Mouse (Mus musculus) cerebellum, adult 8-10 months (tissue): ENCODE measurements around the gene Muc1.
"Not testable (repeated sequence)": the region's sequence is repeated elsewhere in the genome, so short reads cannot be mapped to it uniquely, and the experiment has no call there.

Source experiments
- DNase-seq: peaks from one replicate; pipeline ENCODE4 v3.0.0; 2022

The Muc1 gene

GRCm38 (mm10) chr3:89210731-89211130 is 18.1 kb upstream of the Muc1 start:
- no peak for DNase-seq

- peak; percentile 86 for DNase-seq
Observed at GRCm38 (mm10) chr3:89213803-89214530, 14.9 kb upstream of the Muc1 start.

- no peak for DNase-seq
Observed at GRCm38 (mm10) chr3:89214681-89215411, 14.0 kb upstream of the Muc1 start, which contains the start of gene Thbs3. TSS of gene Thbs3 (plus strand) at chr3:89215180.

DNA sequence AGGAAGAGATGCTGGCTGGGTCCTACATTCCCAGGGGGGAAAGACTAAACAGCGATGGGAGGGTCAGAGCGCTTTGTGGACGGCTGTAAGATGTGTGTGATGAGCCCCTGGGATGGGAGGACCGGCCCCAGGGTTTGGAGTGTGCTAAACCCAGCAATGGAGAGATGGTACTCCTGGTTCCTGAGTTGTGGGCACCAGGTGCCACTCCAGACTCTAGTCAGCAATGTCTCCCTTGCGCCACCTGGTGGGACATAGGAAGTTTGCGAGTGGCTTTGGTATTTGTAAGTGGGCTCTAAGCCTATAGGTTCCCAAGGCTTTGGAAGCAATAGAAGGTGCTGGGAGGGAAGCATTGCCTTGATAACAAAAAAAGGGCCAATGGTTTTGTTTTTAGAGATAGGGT is 13.0 kb upstream of the Muc1 start:
- DNase-seq: peak; percentile 84

GRCm38 (mm10) chr3:89216407-89216806 is 12.4 kb upstream of the Muc1 start:
- DNase-seq: not testable (repeated sequence)

DNA sequence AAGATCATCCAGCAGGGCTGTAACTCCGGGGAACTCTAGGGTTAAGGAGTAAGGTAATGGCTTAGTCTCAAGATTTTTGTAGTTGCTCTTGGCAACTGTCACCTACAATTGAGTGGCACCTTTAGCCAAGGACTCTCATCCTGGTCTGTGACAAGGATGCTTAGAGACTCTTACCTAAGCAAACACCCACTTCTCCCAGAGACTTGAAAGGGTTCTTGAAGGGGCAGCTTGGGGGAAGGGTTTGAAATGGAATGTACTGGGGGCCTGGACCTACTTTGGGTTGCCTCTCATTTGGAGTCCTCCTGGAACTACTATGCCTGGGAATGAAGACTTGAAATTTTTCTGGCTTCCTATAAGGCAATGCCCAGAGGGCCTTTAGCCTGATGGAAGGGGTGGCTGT is 10.6 kb upstream of the Muc1 start:
- DNase-seq: no peak

DNA sequence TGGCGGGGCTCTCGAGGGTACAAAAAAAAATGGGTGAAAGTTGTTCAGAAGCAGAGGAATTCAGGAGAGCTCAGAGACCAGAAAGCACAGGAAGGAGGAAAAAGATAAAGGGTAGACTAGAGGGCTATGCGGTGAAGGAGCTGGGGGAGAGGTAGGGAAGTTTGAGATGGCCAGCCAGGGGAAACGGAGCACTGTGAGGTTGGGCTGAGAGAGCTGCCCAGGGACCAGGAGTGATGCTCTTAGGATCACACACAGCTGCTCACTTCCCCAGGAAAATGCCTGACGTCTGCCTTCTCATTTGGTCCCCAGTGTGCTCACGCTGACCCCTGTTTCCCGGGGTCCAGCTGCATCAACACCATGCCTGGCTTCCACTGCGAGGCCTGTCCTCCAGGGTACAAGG is 9.3 kb upstream of the Muc1 start:
- no peak for DNase-seq

DNA sequence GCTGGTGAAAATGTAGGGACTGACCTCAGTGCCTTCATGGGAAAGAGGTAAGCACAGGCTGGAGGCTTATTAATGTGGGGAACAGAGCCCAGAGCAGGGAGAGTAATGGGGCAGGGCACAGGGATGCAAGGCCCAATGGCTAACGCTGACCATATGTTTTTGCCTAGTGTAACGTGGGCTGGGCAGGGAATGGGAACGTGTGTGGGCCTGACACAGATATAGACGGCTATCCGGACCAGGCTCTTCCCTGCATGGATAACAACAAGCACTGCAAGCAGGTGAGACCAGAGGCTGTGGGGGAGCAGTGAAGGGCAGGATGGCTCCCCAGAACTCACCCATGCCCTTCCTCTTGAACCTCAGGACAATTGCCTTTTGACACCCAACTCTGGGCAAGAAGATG is 7.7 kb upstream of the Muc1 start:
- no peak for DNase-seq

DNA sequence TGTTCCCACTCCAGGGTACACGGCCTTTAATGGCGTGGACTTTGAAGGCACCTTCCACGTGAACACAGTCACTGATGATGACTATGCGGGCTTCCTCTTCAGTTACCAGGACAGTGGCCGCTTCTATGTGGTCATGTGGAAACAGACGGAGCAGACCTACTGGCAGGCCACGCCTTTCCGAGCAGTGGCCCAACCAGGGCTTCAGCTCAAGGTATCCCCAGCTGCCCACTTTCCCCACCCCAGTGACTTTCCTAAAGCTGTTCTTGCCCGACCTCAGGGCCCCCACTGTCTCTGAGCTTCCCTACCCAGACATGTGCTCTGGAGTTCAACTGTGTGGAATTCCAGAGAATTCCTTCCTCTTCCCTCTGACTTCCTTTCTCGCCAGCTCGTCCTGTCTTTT is 4.1 kb upstream of the Muc1 start:
- no peak for DNase-seq

DNA sequence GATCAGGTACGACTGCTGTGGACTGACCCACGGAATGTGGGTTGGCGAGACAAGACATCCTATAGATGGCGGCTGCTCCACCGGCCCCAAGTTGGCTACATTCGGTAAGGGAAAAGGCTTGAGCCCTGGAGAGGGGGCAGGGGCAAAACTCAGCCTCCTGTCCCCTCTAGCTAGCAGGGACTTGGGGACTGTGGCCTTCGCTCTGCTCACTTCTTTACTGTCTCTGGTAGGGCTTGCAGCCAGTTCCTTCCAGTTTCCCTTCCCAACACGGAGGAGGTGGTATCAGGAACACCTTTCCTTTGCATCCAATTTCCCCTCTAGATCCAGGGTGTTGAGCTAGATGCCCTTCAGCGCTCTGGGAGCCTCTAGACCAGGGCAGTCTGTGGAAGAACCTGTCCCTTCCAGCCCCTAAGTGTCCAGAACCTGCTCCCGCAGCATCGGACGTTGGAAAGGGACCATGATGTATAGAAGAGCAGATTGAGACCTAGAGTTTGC is 3.5 kb upstream of the Muc1 start:
- DNase-seq: no peak

GRCm38 (mm10) chr3:89225918-89226317 is 2.9 kb upstream of the Muc1 start:
- no peak for DNase-seq

GRCm38 (mm10) chr3:89226361-89226760 is 2.5 kb upstream of the Muc1 start:
- DNase-seq: no peak

GRCm38 (mm10) chr3:89226900-89227299 is 2.0 kb upstream of the Muc1 start, which contains the start of gene Mtx1:
TSS of gene Mtx1 (minus strand) at chr3:89227088.
- DNase-seq: no peak

GRCm38 (mm10) chr3:89227307-89228179 is 1.3 kb upstream of the Muc1 start:
- DNase-seq: no peak

DNA sequence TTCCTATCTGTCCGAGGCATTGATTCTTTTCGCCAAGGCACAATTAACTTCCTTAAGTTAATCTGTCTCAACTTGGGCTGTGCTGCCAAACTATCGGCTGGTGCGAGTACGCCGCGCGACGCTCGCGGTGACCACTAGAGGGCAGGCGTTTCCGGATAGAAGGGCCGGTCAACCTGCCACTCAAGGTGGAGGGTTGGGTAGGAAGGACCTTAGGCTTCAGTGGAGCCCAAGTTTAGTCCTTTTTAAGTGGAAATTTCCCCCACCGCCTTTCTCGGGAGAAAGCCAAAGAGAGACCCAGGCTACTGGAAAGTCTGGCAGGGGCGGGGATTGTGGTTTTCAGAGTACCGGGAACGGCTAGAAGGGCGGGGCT is 692 bp upstream of the Muc1 start:
- peak; percentile 86 for DNase-seq

DNA sequence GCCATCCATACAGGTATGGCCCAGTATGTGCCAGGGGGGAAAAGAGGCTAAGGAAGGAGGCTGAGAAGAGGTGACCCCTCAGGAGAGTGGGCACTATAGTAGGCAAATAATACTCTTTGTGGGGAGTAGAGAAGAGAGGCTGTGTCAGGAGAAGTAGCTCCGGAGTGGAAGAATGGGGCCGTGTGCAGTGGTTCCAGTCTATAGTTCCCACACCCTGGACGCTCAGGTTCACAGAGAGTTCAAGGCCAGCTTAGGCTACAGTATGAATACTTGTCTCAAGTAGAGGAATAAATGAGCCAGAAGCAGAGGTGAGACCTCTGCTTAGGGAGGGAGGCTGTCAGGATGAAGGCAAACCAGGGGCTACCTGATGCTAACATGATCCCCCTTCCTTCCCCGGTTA is 419 bp downstream of the Muc1 start:
- DNase-seq: no peak

DNA sequence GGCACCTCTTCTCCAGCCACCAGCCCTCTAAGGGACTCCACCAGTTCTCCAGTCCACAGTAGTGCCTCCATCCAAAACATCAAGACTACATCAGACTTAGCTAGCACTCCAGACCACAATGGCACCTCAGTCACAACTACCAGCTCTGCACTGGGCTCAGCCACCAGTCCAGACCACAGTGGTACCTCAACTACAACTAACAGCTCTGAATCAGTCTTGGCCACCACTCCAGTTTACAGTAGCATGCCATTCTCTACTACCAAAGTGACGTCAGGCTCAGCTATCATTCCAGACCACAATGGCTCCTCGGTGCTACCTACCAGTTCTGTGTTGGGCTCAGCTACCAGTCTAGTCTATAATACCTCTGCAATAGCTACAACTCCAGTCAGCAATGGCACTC is 1.7 kb downstream of the Muc1 start:
- no peak for DNase-seq

- DNase-seq: no peak
Observed at GRCm38 (mm10) chr3:89231345-89231744, 2.5 kb downstream of the Muc1 start.

- DNase-seq: no peak
Observed at GRCm38 (mm10) chr3:89231772-89232275, 3.0 kb downstream of the Muc1 start.

DNA sequence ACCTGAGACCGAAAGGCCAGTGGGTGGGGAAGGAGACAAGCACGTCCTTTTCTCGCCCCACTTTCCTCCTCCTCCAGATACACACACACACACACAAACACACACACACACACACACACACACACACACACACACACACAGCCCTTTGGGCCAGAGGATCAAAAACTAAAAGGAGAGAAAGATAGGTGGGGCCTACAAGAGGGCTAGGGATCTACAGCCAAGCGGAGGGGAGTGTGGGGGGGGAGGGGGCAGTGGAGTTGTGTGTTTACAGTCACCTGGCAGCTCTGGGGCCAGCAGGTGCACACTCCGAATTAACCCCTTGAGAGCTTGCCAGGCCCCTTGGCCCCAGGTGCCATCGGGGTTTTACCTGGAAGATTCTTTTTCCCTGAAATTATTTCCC is 3.8 kb downstream of the Muc1 start:
- DNase-seq: no peak

DNA sequence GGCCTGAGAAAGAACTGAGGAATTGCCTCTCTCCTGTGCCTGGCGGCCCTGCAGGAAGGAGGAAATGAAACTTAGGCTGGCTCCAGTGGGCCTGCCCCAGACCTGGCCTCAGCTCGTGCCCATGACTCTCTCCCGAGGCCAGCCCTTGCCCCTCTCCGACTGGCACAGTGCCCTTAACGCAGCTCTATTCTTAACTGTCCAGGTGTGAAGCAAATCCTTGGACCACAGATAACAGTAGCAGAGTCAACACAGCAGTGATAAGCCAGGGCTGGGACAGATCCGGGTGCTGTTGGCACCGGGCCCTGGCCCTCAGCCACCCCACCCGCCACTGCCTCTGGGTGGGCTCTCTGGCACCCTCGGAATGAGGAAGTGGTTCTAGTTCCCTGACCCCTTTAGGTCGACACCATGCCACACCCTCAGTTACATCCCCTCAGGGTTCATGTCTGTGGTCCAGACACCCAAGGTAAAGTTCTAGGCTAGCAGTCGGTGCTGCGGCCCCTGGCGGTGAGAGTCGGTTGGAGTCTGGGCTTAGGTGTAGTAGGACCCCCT is 4.8 kb downstream of the Muc1 start:
- no peak for DNase-seq

DNA sequence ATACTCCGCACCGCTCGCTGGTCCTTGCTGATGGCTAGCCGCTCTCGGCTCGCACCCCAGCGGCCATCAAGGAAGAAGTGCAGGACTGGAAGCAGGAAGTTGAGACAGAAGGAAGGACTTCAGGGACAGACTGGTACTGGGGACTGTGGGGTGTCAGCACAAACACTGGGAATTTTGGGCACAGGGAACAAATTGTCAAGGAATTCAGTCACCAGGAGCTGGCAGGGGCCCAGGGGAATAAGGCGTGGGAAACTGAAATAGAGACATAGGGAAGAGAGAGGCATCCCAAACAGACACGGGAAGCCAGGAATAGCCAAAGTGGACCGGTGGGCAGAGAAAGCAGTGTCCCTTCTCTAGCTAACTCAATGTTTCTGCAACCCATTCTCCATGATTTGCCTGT is 7.7 kb downstream of the Muc1 start:
- DNase-seq: no peak

DNA sequence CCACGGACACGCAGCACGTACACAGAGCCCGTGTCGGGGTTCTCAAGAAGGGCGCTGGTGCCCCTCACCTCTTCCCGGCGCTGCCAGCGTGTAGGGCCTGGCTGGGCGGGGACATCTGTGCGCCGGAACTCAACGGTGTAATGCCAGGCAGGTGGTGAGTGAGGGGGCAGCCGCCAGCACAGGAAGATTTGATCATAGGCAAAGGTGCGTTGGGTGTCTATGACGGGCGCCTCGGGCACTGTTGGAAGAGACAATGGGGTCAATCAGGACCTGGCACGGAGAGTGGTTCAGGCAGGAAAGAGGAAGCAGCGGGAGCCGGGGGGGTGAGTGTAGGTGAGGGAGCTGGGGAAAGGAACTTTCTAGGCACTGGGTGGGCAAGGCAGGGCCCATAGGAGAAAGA is 8.8 kb downstream of the Muc1 start:
- no peak for DNase-seq
